Mouse (Mus musculus) liver, adult 2 months (tissue): ENCODE data around the gene Fam178b.

ENCODE experiments used
- CTCF ChIP-seq: fragments of 200-500 bp; IDR thresholded peaks from 2 replicates; pipeline ENCODE4 v1.5.1; 2011; ENCODE audit warnings: low read depth, low read length, control low read depth
- POLR2A ChIP-seq: fragments of 200-500 bp; IDR thresholded peaks from 2 replicates; pipeline ENCODE4 v1.6.1; 2011; ENCODE audit warnings: low read length, control low read depth; ENCODE audit not compliant: insufficient read depth; ENCODE audit errors: extremely low read depth

DNA sequence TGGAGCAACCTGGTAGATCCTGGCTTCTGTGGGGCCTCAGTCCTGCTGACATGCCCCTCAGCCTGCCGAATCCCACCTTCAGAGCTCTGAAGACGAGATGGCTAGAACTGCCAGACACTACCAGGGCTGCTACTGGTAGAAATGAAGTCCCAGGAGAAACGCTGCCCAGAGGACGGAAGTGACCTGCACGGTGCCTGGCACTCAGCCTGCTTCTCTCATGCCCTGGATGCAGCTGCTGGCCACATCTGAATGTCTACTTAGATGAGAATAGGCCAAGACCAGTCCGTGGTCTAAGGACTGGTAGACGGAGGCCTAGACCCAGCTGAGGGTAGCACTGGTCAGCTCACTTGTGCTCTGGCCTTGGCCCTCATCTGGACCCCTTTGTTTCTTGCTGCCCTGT, 152.0 kb downstream of the Fam178b start:
- TF ChIP-seq CTCF = no peak
- no peak for TF ChIP-seq POLR2A
